Mouse (Mus musculus) lung, embryonic 14.5 days (tissue): ENCODE results near the gene Ppm1m. TPM values are rescaled to one million over a fixed set of nuclear protein-coding genes. Genes with fewer than 3 reads are reported as not detected.

Experiments used
- ATAC-seq: fragments of 200-750 bp; cut with Nextera tagmentation; 2 replicates; pipeline ENCODE4 v1.8.0; 2017; ENCODE audit warnings: mild to moderate bottlenecking, moderate TSS enrichment, moderate library complexity; ENCODE audit not compliant: insufficient read depth
- DNase-seq: peaks from one replicate; pipeline ENCODE4 v3.0.0-alpha.2; 2015
- H3K27ac ChIP-seq: fragments of 300-500 bp; sonication (generic); 2 replicates; pipeline ENCODE4 v1.5.1; 2014; ENCODE audit warnings: low read depth, mild to moderate bottlenecking, moderate library complexity
- H3K27me3 ChIP-seq: fragments of 300-500 bp; sonication (generic); 2 replicates; pipeline ENCODE4 v1.6.1; 2014; ENCODE audit warnings: low read length, control low read depth; ENCODE audit not compliant: insufficient read depth
- H3K36me3 ChIP-seq: fragments of 300-500 bp; sonication (generic); 2 replicates; pipeline ENCODE4 v1.6.1; 2014; ENCODE audit warnings: control low read depth; ENCODE audit not compliant: insufficient read depth
- H3K4me1 ChIP-seq: fragments of 300-500 bp; sonication (generic); 2 replicates; pipeline ENCODE4 v1.6.1; 2014; ENCODE audit warnings: antibody characterized with exemption, control low read depth; ENCODE audit not compliant: insufficient read depth
- H3K4me2 ChIP-seq: fragments of 300-500 bp; sonication (generic); 2 replicates; pipeline ENCODE4 v1.6.1; 2014; ENCODE audit warnings: mild to moderate bottlenecking
- H3K4me3 ChIP-seq: fragments of 300-500 bp; sonication (generic); 2 replicates; pipeline ENCODE4 v1.5.1; 2014; ENCODE audit warnings: low read depth, low read length
- H3K9ac ChIP-seq: fragments of 300-500 bp; sonication (generic); 2 replicates; pipeline ENCODE4 v1.6.1; 2014
- H3K9me3 ChIP-seq: fragments of 300-500 bp; sonication (generic); 2 replicates; pipeline ENCODE4 v1.6.1; 2016; ENCODE audit warnings: low read depth, low read length, control low read depth
- CTCF ChIP-seq: IDR thresholded peaks from 2 replicates; pipeline ENCODE4 v1.5.1; 2016; ENCODE audit warnings: antibody characterized with exemption, low read depth
- WGBS: fragments of 180-500 bp; shearing (Covaris S2); extraction: QIAGEN DNeasy Blood & Tissue Kit; methylation state at CpG from one replicate; pipeline ENCODE4 v1.1.7; 2014; 5-methylcytosine and 5-hydroxymethylcytosine counted together
- polyA plus RNA-seq: library from polyadenylated mRNA; unstranded; fragments of >200 nt; fragmentation: Nextera tagmentation; extraction: Ambion mirVana; gene quantifications from 2 replicates; pipeline ENCODE4 v1.2.1, GENCODE M21; 2014

The Ppm1m gene
- polyA plus RNA-seq, 1 experiment from 2014 or later, result 55.0 TPM

DNA sequence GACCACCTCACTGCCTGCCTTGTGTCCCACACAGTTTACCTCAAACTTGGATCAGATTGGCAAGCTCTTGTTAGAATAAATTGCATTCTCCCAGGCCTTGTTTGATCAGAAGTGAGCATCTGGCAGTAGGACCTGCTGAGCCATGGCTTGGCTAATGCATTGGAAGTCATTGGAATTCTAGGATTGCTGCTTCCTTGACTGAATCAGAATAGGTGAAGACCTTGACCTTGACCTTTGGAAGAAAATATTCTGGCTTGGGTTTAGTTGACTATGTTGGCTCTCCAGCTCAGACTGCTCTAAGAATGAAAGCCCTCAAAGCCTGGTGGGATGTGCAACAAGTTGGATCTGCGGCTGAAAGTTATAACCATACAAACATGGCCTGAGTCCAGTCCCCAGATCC, 8.2 kb downstream of the Ppm1m start:
- no peak overlapping the region for H3K4me3 ChIP-seq
- no peaks in the 10 kb centered on the region for H3K27me3 ChIP-seq
- H3K4me2 ChIP-seq, result no peak overlapping the region
- H3K36me3 ChIP-seq, result peaks cover 89% of the 10 kb centered on the region
- WGBS, result 90% methylated on average over 1 of the region's 1 CpGs
- H3K9me3 ChIP-seq, result no peaks in the 10 kb centered on the region
- DNase-seq (no peak), ATAC-seq (no peak)
- no peaks in the 10 kb centered on the region for H3K4me1 ChIP-seq
- no peak overlapping the region for H3K9ac ChIP-seq
- no peak overlapping the region for H3K27ac ChIP-seq
- no peak for TF ChIP-seq CTCF

DNA sequence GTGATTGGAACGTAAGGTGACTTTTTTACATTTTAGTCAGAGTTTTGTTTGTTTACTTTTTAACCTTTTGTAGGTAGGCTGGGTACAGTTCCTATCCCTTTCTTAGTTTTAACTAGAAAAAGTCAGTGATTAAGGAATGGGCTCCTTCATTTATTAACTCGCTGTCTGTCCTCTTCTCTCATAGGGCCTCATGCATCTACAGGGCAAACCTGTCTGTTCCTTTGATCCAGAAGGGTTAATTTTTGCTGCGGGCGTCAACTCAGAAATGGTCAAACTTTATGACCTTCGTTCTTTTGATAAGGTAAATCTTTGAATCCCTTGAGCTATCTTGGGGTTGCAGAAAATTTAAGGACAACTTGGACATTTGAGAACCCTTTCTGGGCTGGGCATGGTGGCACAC, 15.6 kb downstream of the Ppm1m start:
- ATAC-seq (no peak), DNase-seq (no peak)
- peaks cover 99% of the 10 kb centered on the region for H3K36me3 ChIP-seq
- H3K9me3 ChIP-seq, result no peaks in the 10 kb centered on the region
- no peaks in the 10 kb centered on the region for H3K27me3 ChIP-seq
- H3K4me1 ChIP-seq, result no peaks in the 10 kb centered on the region
- TF ChIP-seq CTCF, result no peak
- H3K4me2 ChIP-seq, result no peak overlapping the region
- H3K9ac ChIP-seq, result no peak overlapping the region
- WGBS, result 87% methylated on average over 5 of the region's 5 CpGs
- no peak overlapping the region for H3K27ac ChIP-seq
- no peak overlapping the region for H3K4me3 ChIP-seq

DNA sequence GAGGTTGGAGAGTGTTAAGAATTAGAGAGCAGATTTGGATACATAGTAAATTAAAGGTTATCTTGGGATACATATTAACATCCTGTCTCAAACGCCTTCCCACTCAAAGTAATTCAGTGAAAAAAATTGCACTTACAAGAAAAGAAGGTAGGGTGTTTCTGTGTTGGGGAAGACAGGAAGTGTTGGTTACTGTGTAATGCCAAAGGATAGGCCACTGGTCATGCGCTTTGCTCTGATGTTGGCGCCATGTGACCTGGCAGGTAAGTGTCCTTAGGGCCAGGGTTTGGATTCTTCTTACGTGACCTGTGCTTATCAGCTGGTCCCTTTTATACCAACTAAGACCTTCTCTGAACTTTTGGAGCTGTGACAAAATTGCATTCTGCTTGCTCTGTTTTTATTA, 17.4 kb downstream of the Ppm1m start:
- no peaks in the 10 kb centered on the region for H3K27me3 ChIP-seq
- H3K36me3 ChIP-seq, result peaks cover 99% of the 10 kb centered on the region

DNA sequence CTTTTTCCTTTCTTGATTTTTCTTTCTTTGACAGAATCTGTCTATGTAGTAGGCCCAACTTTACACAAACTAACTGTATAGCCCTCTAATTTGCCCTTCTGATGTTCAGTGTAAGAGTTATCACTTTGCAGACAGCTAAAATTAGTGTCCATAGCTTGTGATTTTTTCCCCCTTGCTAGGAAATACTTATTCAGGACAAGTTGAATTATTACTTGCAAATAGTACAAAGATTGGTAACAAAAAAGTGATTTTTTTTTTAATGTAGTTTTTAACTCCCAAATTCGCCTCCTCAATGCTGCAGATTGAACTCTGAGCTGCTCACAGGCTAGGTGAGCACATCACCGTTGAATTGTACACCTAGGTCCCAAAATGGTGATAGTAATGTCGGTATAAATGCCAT, 19.6 kb downstream of the Ppm1m start:
- Histone ChIP-seq H3K36me3 (peaks cover 86% of the 10 kb centered on the region), H3K4me2 (no peak overlapping the region), H3K9me3 (no peaks in the 10 kb centered on the region), H3K4me1 (no peaks in the 10 kb centered on the region), H3K27ac (no peak overlapping the region), H3K9ac (no peak overlapping the region), H3K27me3 (no peaks in the 10 kb centered on the region), H3K4me3 (no peak overlapping the region)
- DNase-seq (no peak), ATAC-seq (no peak)
- no peak for TF ChIP-seq CTCF
- WGBS, result 92% methylated on average over 3 of the region's 3 CpGs

More for the DNA sequence above, 17.4 kb downstream of the Ppm1m start:
- 87% methylated on average over 4 of the region's 4 CpGs for WGBS
- H3K4me3 ChIP-seq, result no peak overlapping the region
- H3K4me2 ChIP-seq, result no peak overlapping the region
- H3K4me1 ChIP-seq, result no peaks in the 10 kb centered on the region
- no peak for DNase-seq
- no peak overlapping the region for H3K27ac ChIP-seq
- H3K9ac ChIP-seq, result no peak overlapping the region
- ATAC-seq, result no peak
- no peak for TF ChIP-seq CTCF
- H3K9me3 ChIP-seq, result no peaks in the 10 kb centered on the region

DNA sequence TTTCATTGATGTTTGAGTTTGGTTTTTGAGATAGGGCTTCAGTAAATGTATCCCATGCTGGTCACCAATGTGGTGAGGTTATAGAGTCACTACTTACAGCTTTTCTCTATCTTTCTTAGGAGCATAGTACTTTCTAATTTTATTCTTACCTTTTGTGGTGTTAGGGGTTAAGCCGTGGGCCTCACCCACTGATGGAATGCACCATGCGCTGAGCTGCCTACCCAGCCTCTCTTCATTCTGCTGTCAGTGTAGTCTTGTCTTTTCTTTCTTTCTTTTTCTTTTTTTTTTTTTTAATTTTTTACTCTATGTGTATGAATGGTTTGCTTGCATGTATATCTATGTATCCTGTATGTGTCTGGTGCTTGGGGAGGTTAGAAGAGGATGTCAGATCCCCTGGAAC, 20.1 kb downstream of the Ppm1m start:
- Histone ChIP-seq H3K27me3 (no peaks in the 10 kb centered on the region), H3K9ac (no peak overlapping the region), H3K36me3 (peaks cover 83% of the 10 kb centered on the region), H3K4me1 (no peaks in the 10 kb centered on the region), H3K9me3 (no peaks in the 10 kb centered on the region), H3K4me2 (no peak overlapping the region), H3K4me3 (no peak overlapping the region), H3K27ac (no peak overlapping the region)
- no peak for TF ChIP-seq CTCF
- WGBS, result 82% methylated on average over 2 of the region's 2 CpGs
- ATAC-seq, result no peak
- no peak for DNase-seq

DNA sequence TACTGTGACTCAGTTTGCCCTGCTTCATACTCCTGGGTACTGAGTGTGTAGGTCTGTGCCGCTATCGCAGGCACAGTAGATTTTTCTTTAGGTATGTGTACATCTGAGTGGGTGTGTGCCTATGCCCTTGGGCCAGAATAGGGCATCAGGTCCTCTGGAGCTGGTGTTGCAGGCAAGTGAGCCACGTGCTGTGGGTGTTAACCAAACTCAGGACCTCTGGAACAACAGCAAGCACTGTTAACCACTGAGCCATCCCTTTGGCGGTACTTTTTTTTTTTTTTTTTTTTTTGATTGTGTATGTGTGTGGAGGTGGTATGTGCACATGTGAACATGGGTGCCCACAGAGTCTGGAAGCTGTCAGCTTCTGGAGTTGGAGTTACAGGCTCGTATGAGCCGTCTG, 21.7 kb downstream of the Ppm1m start:
- Histone ChIP-seq H3K9me3 (no peaks in the 10 kb centered on the region), H3K4me3 (no peak overlapping the region), H3K27ac (no peak overlapping the region), H3K4me1 (peaks cover 14% of the 10 kb centered on the region), H3K9ac (no peak overlapping the region), H3K27me3 (no peaks in the 10 kb centered on the region), H3K4me2 (no peak overlapping the region), H3K36me3 (peaks cover 73% of the 10 kb centered on the region)
- no peak for TF ChIP-seq CTCF
- 85% methylated on average over 6 of the region's 6 CpGs for WGBS
- ATAC-seq, result no peak
- DNase-seq, result no peak

DNA sequence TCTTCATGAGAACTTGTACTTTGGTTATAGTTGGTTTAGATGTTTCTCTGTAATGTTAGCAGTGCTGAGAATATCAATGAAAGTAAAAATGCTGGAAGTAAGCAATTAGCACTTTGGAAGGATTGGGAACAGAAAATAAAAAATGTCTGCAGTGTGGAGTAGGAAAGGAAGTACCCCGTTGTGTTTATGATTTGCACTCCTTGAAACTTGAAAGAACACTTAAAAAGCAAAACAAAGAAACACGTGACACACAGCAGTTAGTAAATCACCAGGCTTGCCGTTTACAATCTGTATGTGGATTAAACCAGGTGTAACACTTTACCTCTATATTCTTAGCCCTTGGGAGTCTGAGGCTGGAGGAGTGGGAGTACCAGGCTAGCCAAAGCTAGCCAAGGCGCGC, 22.8 kb downstream of the Ppm1m start:
- Histone ChIP-seq H3K4me3 (no peak overlapping the region), H3K27ac (no peak overlapping the region), H3K27me3 (no peaks in the 10 kb centered on the region), H3K9me3 (no peaks in the 10 kb centered on the region), H3K4me2 (no peak overlapping the region), H3K9ac (no peak overlapping the region), H3K36me3 (peaks cover 63% of the 10 kb centered on the region), H3K4me1 (peaks cover 14% of the 10 kb centered on the region)
- WGBS, result 79% methylated on average over 5 of the region's 5 CpGs
- ATAC-seq, result no peak
- no peak for TF ChIP-seq CTCF
- DNase-seq, result no peak
